Mouse (Mus musculus): ENCODE measurements around the gene Slc2a8.

Gene Slc2a8

GRCm38 (mm10) chr2:32969326-32969725 lies 12.6 kb downstream of the Slc2a8 start:
- DNase-seq: no peak

- DNase-seq: no peak
Measured at GRCm38 (mm10) chr2:32968024-32968614, 13.8 kb downstream of the Slc2a8 start.

- peak; percentile 89 to 94 for DNase-seq
Measured at GRCm38 (mm10) chr2:32966689-32967631, 14.9 kb downstream of the Slc2a8 start.

- no peak for DNase-seq
Measured at GRCm38 (mm10) chr2:32966184-32966688, 15.6 kb downstream of the Slc2a8 start.

- DNase-seq: no peak
Measured at GRCm38 (mm10) chr2:32965511-32966183, 16.2 kb downstream of the Slc2a8 start.

- DNase-seq: no peak
Measured at GRCm38 (mm10) chr2:32964659-32965457, 17.0 kb downstream of the Slc2a8 start.

GRCm38 (mm10) chr2:32963981-32964380 lies 17.9 kb downstream of the Slc2a8 start:
- no peak for DNase-seq

GRCm38 (mm10) chr2:32963544-32963943 lies 18.3 kb downstream of the Slc2a8 start:
- no peak for DNase-seq

GRCm38 (mm10) chr2:32962875-32963220 lies 19.0 kb downstream of the Slc2a8 start:
- DNase-seq: no peak

GRCm38 (mm10) chr2:32962062-32962874 lies 19.6 kb downstream of the Slc2a8 start:
- peak; percentile 39 to 68 for DNase-seq

- DNase-seq: peak; percentile 98
Measured at GRCm38 (mm10) chr2:32961192-32961995, 20.5 kb downstream of the Slc2a8 start, which contains the start of the genes Rpl12 and Lrsam1. Gene Rpl12, plus strand, starts transcription at chr2:32961559. Gene Lrsam1, minus strand, starts transcription at chr2:32961614.

- peak in 1 of 2 experiments; percentile 28 for DNase-seq
Measured at GRCm38 (mm10) chr2:32960273-32960672, 21.6 kb downstream of the Slc2a8 start.

- DNase-seq: peak; percentile 63 to 76
Measured at GRCm38 (mm10) chr2:32957344-32957743, 24.5 kb downstream of the Slc2a8 start.

GRCm38 (mm10) chr2:32954581-32954980 lies 27.3 kb downstream of the Slc2a8 start:
- DNase-seq: no peak

GRCm38 (mm10) chr2:32947454-32947853 lies 34.4 kb downstream of the Slc2a8 start:
- no peak for DNase-seq

- no peak for DNase-seq
Measured at GRCm38 (mm10) chr2:32940483-32940882, 41.4 kb downstream of the Slc2a8 start.

GRCm38 (mm10) chr2:32939418-32939817 lies 42.5 kb downstream of the Slc2a8 start:
- peak; percentile 48 to 62 for DNase-seq

- DNase-seq: no peak
Measured at GRCm38 (mm10) chr2:32938741-32939140, 43.1 kb downstream of the Slc2a8 start.

GRCm38 (mm10) chr2:32931730-32932129 lies 50.2 kb downstream of the Slc2a8 start:
- no peak for DNase-seq

All from kidney, postnatal 4 days (tissue).